Mouse (Mus musculus): ENCODE results near the gene Aunip.

Aunip gene

GRCm38 (mm10) chr4:134515614-134516013 lies 4.8 kb downstream of the Aunip start:
- in situ Hi-C loops (cut with MboI): no loop called here

DNA sequence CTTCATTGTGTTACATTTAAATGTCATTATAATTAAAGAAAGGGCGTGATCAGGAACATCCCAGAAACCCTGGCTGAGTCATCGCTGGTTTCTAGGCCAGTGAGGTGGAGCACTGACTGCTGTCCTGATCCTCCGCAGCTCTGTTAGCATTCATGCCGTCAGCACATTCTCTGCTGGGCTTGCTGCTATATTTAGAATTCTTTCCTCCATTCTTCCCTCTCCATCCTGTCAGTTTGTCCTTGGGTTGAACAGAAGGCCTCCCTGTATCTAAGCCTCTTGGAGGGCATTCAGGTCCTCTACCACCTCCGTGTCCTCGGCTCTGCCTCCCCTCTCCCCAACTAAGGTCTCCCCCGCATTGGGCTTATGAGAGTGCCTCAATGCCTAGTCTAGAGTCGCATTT lies 6.2 kb downstream of the Aunip start:
- in situ Hi-C loops (cut with MboI): no loop called here

DNA sequence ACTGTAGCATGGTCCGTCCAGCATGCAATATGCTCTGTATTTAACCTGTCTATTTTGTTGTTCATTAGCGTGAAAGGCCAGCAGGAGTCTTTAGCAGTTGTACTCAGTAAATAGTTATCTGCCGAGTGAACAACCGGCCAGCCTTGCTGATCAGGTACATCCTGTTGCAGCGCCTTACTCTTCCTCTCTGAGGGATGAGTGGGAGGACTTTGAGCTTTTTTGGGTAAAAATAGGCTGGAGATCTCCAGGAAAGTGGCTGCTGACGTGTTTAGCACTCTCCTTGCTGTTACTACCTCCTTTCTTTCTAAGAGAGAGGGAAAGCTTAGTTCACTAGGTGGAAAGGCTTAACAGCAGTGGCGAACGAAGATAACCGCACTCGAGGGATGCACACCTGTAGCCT lies 6.9 kb downstream of the Aunip start:
- in situ Hi-C loops (cut with MboI): no loop called here

GRCm38 (mm10) chr4:134518541-134518940 lies 7.7 kb downstream of the Aunip start:
- in situ Hi-C loops (cut with MboI): no loop called here

GRCm38 (mm10) chr4:134519281-134519680 lies 8.5 kb downstream of the Aunip start:
- in situ Hi-C loops (cut with MboI): no loop called here

DNA sequence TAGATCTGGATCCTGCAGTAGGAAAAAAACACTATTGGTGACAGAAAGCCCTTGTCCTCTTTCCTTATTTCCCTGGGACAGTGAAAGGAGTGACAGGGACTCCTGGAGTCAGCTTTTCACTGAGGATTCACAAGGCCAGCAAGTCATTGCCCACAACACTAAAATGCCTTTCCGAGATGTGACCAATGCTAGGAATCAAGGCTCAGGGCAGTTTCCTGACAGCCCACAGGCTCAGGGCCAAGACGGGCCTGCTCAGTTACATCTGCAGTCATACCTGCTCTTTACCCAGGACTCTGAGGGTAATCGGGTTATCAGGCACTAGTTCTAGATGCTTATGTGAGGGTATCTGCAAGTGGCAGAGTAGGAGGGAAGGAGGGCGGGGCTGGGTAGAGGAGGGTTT lies 12.6 kb downstream of the Aunip start:
- in situ Hi-C loops (cut with MboI): no loop called here

GRCm38 (mm10) chr4:134525806-134526205 lies 15.0 kb downstream of the Aunip start:
- in situ Hi-C loops (cut with MboI): no loop called here

GRCm38 (mm10) chr4:134526220-134526619 lies 15.4 kb downstream of the Aunip start:
- in situ Hi-C loops (cut with MboI): no loop called here

- in situ Hi-C loops (cut with MboI): no loop called here
These were observed 22.1 kb downstream of the Aunip start for GRCm38 (mm10) chr4:134532928-134533327.

DNA sequence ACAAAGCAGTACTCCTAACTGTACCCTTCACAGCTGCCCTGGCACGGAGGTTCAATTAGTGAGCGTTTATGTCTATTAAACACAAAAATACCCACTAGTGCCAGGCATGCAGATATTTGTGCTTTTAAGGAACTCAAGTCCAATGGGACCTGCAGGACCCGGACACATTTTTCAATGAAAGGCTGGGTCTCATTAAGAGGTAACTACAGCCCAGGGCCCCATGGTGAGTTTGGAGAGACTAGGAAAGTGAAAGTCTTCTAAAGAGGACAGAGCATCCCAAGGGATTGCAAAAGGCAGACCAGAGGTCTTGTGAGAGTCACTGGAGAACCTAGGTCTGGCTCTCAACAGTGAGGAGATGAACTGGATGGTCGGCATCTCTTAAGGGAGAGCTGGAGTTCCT lies 22.6 kb downstream of the Aunip start:
- in situ Hi-C loops (cut with MboI): no loop called here

GRCm38 (mm10) chr4:134534124-134534886 lies 23.5 kb downstream of the Aunip start:
- in situ Hi-C loops (cut with MboI): no loop called here

DNA sequence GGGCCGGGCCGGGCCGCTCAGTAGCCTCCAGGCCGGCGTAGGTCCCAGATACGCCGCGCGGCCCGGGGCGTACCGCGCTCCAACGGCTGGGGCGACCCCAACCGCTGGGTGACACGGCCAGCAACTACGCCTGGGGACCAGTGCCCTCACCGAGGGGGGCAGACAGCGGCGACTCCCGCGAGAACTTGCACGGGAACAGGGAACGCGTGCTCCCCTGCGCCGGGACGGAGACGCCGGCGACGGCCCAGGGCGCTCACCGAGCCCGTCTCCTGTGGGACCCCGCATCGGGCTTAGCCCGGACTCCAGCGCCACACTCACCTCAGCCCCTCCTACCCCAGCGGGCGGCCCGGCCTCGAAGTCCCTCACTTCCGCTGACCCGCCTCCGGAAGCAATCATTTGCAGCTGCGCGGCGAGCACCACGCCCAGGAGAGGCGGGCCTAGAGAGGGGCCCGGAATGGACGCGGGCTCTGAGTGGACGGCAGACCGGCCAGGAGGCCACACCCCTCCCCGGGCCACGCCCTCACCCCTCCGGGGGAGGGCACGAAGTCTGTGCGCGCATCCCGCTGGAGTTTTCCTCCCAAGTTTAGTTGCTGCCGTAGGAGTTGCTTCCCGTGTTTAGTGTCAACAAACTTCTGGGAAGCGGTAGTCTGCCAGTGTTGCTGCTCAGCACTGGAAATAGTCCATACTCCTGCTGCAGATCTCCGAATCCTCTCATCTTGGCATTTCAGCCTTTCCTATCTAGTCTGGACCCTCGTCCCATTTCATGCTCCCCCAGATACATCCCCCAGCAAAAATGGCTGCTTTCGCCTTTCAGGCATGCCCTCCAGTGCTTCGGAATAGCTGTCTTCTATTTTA lies 24.4 kb downstream of the Aunip start, which contains the start of gene Mtfr1l:
TSS of gene Mtfr1l (minus strand) at position 456 of the 855 bp plus-strand sequence.
- in situ Hi-C loops (cut with MboI): no loop called here

DNA sequence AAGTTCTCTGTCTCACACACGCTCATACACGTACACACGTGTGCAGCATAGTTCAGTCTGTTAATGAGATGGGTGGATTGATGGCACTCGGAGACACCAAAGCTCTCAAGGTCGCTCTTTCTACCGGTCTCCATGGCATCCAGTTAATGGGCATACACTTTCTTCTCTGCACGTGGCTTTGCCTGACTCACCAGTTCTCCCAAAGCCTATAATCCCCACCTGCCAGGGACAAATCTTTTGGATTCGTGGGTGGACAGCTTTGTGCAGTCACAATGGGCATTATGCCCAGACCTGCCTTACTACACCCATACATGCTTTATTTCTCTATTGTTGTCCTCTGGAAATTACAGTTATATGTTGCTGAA lies 25.0 kb downstream of the Aunip start:
- in situ Hi-C loops (cut with MboI): no loop called here

GRCm38 (mm10) chr4:134538997-134539580 lies 28.3 kb downstream of the Aunip start:
- in situ Hi-C loops (cut with MboI): no loop called here

GRCm38 (mm10) chr4:134542726-134543125 lies 31.9 kb downstream of the Aunip start:
- in situ Hi-C loops (cut with MboI): no loop called here

DNA sequence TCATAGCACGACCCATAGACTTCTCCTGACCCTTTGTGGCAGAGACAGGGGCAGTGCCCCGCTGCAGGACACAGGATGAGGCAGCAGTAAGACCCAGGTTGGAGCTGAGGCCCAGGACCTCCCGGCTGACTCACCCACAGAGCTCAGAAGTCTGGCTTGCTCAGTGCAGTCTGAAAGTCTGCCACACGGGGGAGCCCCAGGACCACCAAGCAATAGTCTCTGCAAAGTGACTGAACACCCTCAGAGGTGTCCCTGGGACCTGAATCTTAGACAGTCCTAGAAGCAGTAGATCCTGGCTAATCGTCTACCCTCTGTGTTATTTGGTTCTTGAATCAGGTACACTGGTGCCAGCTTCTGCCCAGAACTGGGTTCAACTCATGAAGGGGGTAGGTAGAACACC lies 32.5 kb downstream of the Aunip start:
- in situ Hi-C loops (cut with MboI): no loop called here

DNA sequence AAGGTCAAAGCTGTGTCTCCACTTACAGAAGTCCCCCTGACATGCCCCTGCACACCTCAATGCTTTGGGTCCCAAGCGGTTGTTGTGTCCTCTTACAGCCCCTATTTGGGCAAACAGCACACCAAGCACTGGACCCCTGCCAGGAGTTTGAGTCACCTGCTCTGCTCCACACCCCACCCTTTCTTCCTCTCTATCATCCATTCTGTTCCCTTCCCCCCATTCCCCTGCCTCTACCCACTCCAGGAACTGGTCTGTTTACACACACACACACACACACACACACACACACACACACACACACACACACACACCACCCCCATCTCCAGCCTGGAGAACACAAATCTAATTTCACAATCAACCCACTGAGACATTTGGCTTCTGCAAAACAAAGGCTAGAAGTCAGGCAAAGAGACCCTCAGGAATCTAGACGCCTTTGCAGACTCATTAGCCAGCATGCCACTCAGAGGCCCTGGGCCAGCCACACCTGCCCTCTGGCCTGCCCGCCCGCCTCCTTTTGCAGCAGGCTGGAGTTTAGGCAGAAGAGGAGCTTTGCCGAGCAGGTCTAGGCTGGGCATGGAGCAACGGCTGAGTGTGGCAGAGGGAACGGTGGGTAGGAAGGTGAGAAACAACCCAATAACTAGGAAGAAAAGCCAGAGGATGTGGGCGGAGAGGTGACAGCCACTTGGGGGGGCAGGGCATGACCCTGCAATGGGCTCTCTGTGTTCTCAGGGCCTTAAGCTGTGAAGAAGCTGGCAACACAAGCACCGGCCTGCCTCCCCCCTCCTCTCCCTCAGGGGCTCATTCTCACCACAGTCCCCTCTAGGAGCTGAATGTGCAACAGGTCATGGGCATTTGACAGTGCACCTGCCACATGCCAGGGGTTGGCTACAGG lies 36.3 kb downstream of the Aunip start:
- in situ Hi-C loops (cut with MboI): loop anchor here (5.0 kb wide), 1 partner anchor 165 kb away; no protein-coding TSS in a partner anchor

DNA sequence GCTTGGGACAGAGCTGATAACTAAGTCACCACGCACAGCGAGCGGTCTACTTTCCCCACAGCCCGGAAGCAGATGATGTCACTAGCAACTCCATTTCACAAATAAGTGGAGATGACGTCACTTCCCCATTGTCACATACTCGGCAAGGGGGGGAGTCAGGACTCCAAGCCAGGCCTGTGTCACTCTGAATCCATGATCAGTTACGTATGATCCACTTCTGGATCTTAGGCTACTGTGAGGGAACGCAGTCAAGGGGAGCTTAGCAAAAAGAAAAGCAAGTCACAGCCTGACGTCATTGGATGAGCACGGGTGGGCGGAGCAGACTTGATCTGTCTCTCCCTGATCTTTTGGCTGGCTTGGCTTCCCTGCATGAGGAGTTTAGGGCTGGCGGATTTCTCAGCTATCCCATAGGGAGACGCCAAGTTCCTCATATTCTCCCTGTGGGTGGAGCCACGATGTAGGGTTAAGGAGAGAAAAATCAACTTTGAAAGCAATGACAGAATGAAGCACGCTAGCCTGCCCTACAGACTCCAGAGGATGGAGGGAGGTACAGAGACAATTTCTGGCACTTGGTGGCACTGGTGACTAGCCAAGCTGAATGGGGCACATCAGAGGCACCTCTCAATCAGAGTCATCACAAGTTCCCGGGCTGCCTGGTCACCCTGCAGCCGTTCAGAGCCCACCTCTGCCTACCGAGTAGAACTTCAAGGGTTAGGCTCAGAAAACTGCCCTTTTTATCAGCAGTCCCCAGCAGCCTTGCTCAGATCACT lies 37.6 kb downstream of the Aunip start:
- in situ Hi-C loops (cut with MboI): loop anchor here (5.0 kb wide), 1 partner anchor 164 kb away; no protein-coding TSS in a partner anchor

DNA sequence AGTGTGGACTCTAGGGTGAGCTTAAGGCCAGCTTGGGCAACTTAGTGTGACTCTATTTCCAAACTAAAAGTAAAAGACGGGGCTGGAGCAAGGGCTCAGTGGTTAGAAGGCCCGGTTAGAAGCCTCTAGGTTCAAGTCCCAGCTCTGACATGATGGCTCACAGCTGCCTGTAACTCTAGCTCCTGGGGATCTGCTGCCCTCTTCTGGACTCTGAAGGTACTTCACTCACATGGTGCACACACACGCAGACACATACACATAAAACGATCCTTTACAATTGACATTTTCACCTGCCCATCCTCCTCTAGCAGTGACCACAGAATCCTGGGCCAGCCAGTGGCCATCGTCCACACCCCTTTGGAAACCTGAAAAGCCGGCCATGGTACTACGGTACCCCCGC lies 39.1 kb downstream of the Aunip start:
- in situ Hi-C loops (cut with MboI): loop anchor here (5.0 kb wide), 1 partner anchor 162 kb away; no protein-coding TSS in a partner anchor

DNA sequence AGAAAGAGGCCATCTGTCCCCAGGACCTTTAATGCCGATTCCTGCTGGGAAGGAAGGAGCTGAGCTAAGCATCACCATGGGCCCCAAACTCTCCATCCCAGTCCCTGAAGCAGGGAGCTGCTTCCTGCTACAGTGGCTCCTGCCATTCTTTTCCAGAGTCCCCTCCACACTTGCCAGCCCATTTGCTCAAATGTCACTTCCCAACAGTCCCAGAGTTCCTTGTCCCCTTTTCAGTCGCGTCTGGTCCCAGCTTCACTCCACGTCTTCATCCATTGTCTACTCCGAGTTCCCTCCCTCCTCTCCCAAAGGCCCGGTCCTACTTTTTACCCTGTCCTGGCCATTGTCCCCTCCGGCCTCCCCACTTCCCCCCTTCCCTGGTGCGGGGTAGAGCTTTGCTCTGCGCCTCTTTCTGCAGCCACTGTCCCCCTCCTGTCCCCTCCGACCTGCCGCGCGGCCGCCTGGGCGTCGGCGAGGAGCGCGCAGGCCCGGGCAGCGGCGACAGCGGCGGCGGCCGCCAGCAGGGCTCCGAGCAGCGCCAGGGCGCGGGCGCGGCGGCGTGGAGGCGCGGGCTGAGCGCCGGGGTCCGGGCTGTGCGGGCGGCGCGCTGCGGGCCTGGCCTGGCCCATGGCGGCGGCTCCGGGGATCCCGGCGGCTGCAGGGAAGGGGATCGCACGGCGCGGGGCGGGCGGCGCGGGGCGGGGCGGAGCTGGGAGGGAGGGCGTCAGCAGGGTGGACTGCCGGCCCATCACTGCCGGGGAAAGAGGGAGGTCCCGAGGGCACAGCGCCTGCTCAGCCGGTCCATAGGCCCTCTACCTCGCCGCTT lies 40.9 kb downstream of the Aunip start, which contains the start of gene Selenon:
TSS of gene Selenon (minus strand) at position 673 of the 823 bp plus-strand sequence.
- in situ Hi-C loops (cut with MboI): no loop called here
